Mouse (Mus musculus) embryonic facial prominence, embryonic 15.5 days (tissue): ENCODE data around the gene Dnajb2. TPM values are rescaled to one million over a fixed set of nuclear protein-coding genes. Genes with fewer than 3 reads are reported as not detected.

Experiments
- ATAC-seq: fragments of 200-750 bp; cut with Nextera tagmentation; 2 replicates; pipeline ENCODE4 v1.8.0; 2017; ENCODE audit warnings: low read depth, moderate TSS enrichment; ENCODE audit not compliant: insufficient number of reproducible peaks, low FRiP score, low TSS enrichment
- H3K27ac ChIP-seq: fragments of 300-500 bp; sonication (generic); replicated peaks from 2 replicates; pipeline ENCODE4 v1.5.1; 2015; ENCODE audit warnings: mild to moderate bottlenecking, inconsistent platforms
- H3K27me3 ChIP-seq: fragments of 300-500 bp; sonication (generic); 2 replicates; pipeline ENCODE4 v1.6.1; 2015; ENCODE audit warnings: inconsistent platforms
- H3K36me3 ChIP-seq: fragments of 300-500 bp; sonication (generic); 2 replicates; pipeline ENCODE4 v1.6.1; 2015; ENCODE audit warnings: mild to moderate bottlenecking, inconsistent platforms
- H3K4me1 ChIP-seq: fragments of 300-500 bp; sonication (generic); 2 replicates; pipeline ENCODE4 v1.6.1; 2015; ENCODE audit warnings: inconsistent platforms
- H3K4me2 ChIP-seq: fragments of 300-500 bp; sonication (generic); replicated peaks from 2 replicates; pipeline ENCODE4 v1.6.1; 2015; ENCODE audit warnings: mild to moderate bottlenecking, inconsistent platforms
- H3K4me3 ChIP-seq: fragments of 300-500 bp; sonication (generic); replicated peaks from 2 replicates; pipeline ENCODE4 v1.5.1; 2015; ENCODE audit warnings: mild to moderate bottlenecking, inconsistent platforms
- H3K9ac ChIP-seq: fragments of 300-500 bp; sonication (generic); 2 replicates; pipeline ENCODE4 v1.6.1; 2015; ENCODE audit warnings: inconsistent platforms
- H3K9me3 ChIP-seq: fragments of 300-500 bp; sonication (generic); replicated peaks from 2 replicates; pipeline ENCODE4 v1.6.1; 2016; ENCODE audit warnings: inconsistent platforms
- WGBS: fragments of 180-500 bp; shearing (Covaris S2); methylation state at CpG from one replicate; pipeline ENCODE4 v1.1.7; 2015; 5-methylcytosine and 5-hydroxymethylcytosine counted together
- polyA plus RNA-seq: library from polyadenylated mRNA; unstranded; fragments of >200 nt; fragmentation: Nextera tagmentation; extraction: Ambion mirVana; gene quantifications from 2 replicates; pipeline ENCODE4 v1.2.1, GENCODE M21; 2015

The Dnajb2 gene
- polyA plus RNA-seq, 1 experiment from 2014 or later, result 51.3 TPM

GRCm38 (mm10) chr1:75219078-75219477 lies 17.1 kb upstream of the Dnajb2 start:
- Histone ChIP-seq H3K4me1 (peaks cover 18% of the 10 kb centered on the region), H3K9ac (peak overlapping the region; percentile 48), H3K27me3 (peaks cover 51% of the 10 kb centered on the region), H3K9me3 (no peaks in the 10 kb centered on the region), H3K4me3 (peak overlapping the region; percentile 57), H3K4me2 (peak overlapping the region; percentile 98), H3K36me3 (peaks cover 18% of the 10 kb centered on the region), H3K27ac (peak overlapping the region; percentile 51; the same call in 1 of the 2 replicates)
- ATAC-seq, result peak; percentile 85
- whole genome bisulfite sequencing, result under 1% methylated on average over 24 of the region's 24 CpGs

GRCm38 (mm10) chr1:75219531-75219930 lies 16.7 kb upstream of the Dnajb2 start, which contains the start of gene Tuba4a:
Tuba4a (minus strand) TSS chr1:75219865.
- peaks cover 51% of the 10 kb centered on the region for H3K27me3 ChIP-seq
- H3K27ac ChIP-seq, result peak within 1 kb of the TSS; percentile 51; the same call in 1 of the 2 replicates
- peak within 1 kb of the TSS; percentile 98 for H3K4me2 ChIP-seq
- H3K4me1 ChIP-seq, result peaks cover 18% of the 10 kb centered on the region
- H3K36me3 ChIP-seq, result peaks cover 14% of the 10 kb centered on the region
- peak; percentile 48; the same call in 1 of the 2 replicates for ATAC-seq
- H3K4me3 ChIP-seq, result peak within 1 kb of the TSS; percentile 57
- H3K9me3 ChIP-seq, result no peaks in the 10 kb centered on the region
- peak within 1 kb of the TSS; percentile 48 for H3K9ac ChIP-seq
- under 1% methylated on average over 34 of the region's 34 CpGs for WGBS

DNA sequence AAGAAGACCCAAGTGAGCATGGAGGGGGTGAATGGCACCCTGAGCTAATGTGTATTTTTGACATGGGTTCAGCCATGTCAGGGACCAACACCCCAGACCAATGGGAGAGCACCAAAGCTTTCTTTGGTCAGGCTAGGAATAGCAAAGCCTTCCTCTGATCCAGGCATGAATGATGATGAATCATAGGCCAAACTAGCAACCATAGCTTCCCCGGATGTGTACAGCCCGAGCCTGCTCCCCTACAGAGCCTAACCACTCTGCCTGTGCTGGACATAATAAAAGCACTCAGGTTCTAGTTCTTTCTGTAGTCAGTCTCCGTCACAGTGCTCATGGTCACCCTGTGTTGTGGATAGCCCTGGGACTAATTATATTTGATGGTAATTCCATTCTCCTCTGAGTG lies 14.7 kb upstream of the Dnajb2 start:
- Histone ChIP-seq H3K4me1 (peaks cover 18% of the 10 kb centered on the region), H3K27ac (no peak overlapping the region), H3K36me3 (no peaks in the 10 kb centered on the region), H3K9me3 (no peaks in the 10 kb centered on the region), H3K27me3 (peaks cover 51% of the 10 kb centered on the region), H3K9ac (no peak overlapping the region), H3K4me3 (no peak overlapping the region), H3K4me2 (no peak overlapping the region)
- ATAC-seq, result no peak
- 71% methylated on average over 3 of the region's 3 CpGs for WGBS

GRCm38 (mm10) chr1:75222926-75223325 lies 13.3 kb upstream of the Dnajb2 start:
- H3K27ac ChIP-seq, result no peak overlapping the region
- H3K9ac ChIP-seq, result no peak overlapping the region
- ATAC-seq, result no peak
- 63% methylated on average over 6 of the region's 6 CpGs for WGBS
- no peak overlapping the region for H3K4me3 ChIP-seq
- peaks cover 39% of the 10 kb centered on the region for H3K27me3 ChIP-seq
- H3K36me3 ChIP-seq, result no peaks in the 10 kb centered on the region
- peaks cover 18% of the 10 kb centered on the region for H3K4me1 ChIP-seq
- H3K4me2 ChIP-seq, result no peak overlapping the region
- no peaks in the 10 kb centered on the region for H3K9me3 ChIP-seq

DNA sequence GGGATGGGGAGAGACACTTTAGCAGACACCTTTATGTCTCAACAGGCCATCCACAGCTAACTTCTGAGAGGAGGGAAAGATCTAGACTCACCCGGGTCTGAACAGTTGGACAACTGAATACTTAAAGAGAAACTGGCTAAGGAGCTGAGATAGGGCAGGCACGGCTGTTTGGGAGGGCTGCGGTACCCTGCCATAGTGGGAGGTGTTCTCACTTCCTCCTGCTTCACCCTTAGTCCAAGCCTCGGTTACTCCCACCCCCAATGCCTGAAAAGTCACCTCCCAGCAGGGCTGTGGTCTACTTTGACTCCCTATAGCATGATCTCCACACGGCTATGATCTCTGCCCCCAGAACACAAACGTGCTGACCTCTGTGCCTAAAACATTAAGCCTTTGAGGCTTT lies 12.7 kb upstream of the Dnajb2 start:
- Histone ChIP-seq H3K9me3 (no peaks in the 10 kb centered on the region), H3K4me3 (no peak overlapping the region), H3K27ac (no peak overlapping the region), H3K4me2 (no peak overlapping the region), H3K36me3 (no peaks in the 10 kb centered on the region), H3K4me1 (peaks cover 12% of the 10 kb centered on the region), H3K9ac (no peak overlapping the region), H3K27me3 (peaks cover 33% of the 10 kb centered on the region)
- no peak for ATAC-seq
- 64% methylated on average over 6 of the region's 6 CpGs for WGBS

GRCm38 (mm10) chr1:75225473-75225872 lies 10.7 kb upstream of the Dnajb2 start:
- no peaks in the 10 kb centered on the region for H3K9me3 ChIP-seq
- no peaks in the 10 kb centered on the region for H3K36me3 ChIP-seq
- H3K4me1 ChIP-seq, result no peaks in the 10 kb centered on the region
- WGBS, result 64% methylated on average over 3 of the region's 3 CpGs
- no peak overlapping the region for H3K27ac ChIP-seq
- H3K4me3 ChIP-seq, result no peak overlapping the region
- peaks cover 14% of the 10 kb centered on the region for H3K27me3 ChIP-seq
- ATAC-seq, result no peak
- no peak overlapping the region for H3K4me2 ChIP-seq
- H3K9ac ChIP-seq, result no peak overlapping the region

GRCm38 (mm10) chr1:75226138-75226537 lies 10.1 kb upstream of the Dnajb2 start:
- Histone ChIP-seq H3K4me3 (no peak overlapping the region), H3K9me3 (no peaks in the 10 kb centered on the region), H3K27ac (no peak overlapping the region), H3K4me2 (no peak overlapping the region), H3K9ac (no peak overlapping the region), H3K36me3 (no peaks in the 10 kb centered on the region), H3K4me1 (no peaks in the 10 kb centered on the region), H3K27me3 (peaks cover 7% of the 10 kb centered on the region)
- ATAC-seq, result no peak
- WGBS, result 42% methylated on average over 2 of the region's 2 CpGs

DNA sequence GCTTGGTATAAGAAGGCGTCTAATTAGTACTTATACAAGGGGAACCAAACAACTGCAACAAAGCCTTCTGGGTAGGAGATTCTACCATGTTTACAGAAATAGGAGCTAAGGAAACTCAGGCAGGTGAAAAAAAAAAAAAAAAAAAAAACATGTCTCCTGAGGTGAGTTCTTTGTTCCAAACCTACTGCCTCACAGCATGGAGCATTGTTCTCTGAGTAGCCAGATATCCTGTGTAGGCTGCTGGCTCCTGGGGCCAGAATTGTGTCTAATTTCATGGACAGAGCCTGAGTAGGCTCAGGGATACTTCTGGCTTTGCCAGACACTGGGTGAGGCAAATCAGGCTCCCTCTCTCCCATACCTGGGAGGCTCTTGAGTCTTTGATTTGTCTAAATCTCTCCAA lies 8.6 kb upstream of the Dnajb2 start:
- H3K36me3 ChIP-seq, result no peaks in the 10 kb centered on the region
- H3K27ac ChIP-seq, result no peak overlapping the region
- H3K4me1 ChIP-seq, result no peaks in the 10 kb centered on the region
- WGBS, result 65% methylated on average over 1 of the region's 1 CpGs
- H3K27me3 ChIP-seq, result no peaks in the 10 kb centered on the region
- no peak for ATAC-seq
- H3K9me3 ChIP-seq, result no peaks in the 10 kb centered on the region
- H3K4me2 ChIP-seq, result no peak overlapping the region
- H3K9ac ChIP-seq, result no peak overlapping the region
- H3K4me3 ChIP-seq, result no peak overlapping the region

- Histone ChIP-seq H3K4me3 (no peak overlapping the region), H3K27ac (no peak overlapping the region), H3K27me3 (no peaks in the 10 kb centered on the region), H3K36me3 (no peaks in the 10 kb centered on the region), H3K4me1 (no peaks in the 10 kb centered on the region), H3K4me2 (no peak overlapping the region), H3K9me3 (no peaks in the 10 kb centered on the region), H3K9ac (no peak overlapping the region)
- WGBS, result 56% methylated on average over 4 of the region's 4 CpGs
- ATAC-seq, result no peak
These were observed 7.0 kb upstream of the Dnajb2 start for GRCm38 (mm10) chr1:75229158-75229557.

- H3K9me3 ChIP-seq, result no peaks in the 10 kb centered on the region
- H3K4me3 ChIP-seq, result no peak overlapping the region
- no peak for ATAC-seq
- H3K4me1 ChIP-seq, result 0 out of 2 replicates have a peak, but pooled peaks cover 5% of the 10 kb centered on the region
- H3K36me3 ChIP-seq, result no peaks in the 10 kb centered on the region
- WGBS, result 63% methylated on average over 7 of the region's 7 CpGs
- no peak overlapping the region for H3K4me2 ChIP-seq
- H3K27me3 ChIP-seq, result no peaks in the 10 kb centered on the region
- no peak overlapping the region for H3K9ac ChIP-seq
- 0 out of 2 replicates have a peak overlapping the region, but pooled peaks have one; percentile 60 for H3K27ac ChIP-seq
These were observed 5.7 kb upstream of the Dnajb2 start for GRCm38 (mm10) chr1:75230335-75230994.

DNA sequence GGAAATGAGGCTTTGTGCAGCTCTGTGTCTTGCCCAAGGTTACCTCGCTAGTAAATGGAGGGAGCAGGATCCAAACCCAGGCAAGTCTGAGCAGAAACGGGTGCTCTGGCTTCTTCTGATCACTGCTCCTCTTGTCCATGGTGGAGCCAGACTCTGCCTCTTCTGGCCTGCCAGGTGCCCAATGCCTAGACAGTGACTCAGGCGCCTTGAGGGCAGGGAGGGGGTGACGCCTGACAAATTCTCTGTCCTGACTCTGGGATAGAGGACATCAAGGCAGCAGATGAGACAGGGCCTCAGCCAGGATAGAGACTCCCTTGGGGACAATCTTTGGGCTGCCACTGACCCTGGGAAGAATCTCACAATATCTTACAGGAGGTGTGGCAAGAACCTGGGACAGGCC lies 5.0 kb upstream of the Dnajb2 start:
- Histone ChIP-seq H3K4me1 (peaks cover 10% of the 10 kb centered on the region; the same call in 1 of the 2 replicates), H3K27me3 (no peaks in the 10 kb centered on the region), H3K36me3 (no peaks in the 10 kb centered on the region), H3K4me3 (no peak overlapping the region), H3K4me2 (no peak overlapping the region), H3K27ac (peak overlapping the region; percentile 60), H3K9me3 (no peaks in the 10 kb centered on the region), H3K9ac (no peak overlapping the region)
- no peak for ATAC-seq
- WGBS, result 68% methylated on average over 4 of the region's 4 CpGs

DNA sequence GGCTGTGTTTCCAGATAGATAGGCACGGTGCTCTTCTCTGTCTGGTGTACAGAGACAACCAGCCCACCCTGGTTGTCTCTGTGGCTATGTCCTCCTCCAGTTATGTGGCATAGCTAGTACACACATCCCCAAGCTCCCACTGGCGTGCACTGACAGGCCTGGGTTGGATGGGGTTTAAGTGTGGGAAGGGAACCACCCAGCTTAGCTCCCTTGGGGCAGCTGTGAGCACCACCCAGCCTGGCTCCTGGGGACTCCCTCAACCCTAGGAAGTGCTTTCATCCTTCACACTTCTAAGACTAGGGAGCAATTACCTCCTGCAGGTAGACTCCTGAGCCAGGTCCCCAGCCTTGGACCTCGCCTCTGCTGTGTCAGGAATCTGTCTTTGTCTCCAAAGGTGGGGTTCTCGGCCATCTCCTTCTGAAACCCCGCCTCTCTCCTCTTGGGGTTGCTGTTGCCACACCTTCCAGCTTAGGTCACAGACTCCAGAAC lies 4.5 kb upstream of the Dnajb2 start, which contains the start of gene A630095N17Rik:
A630095N17Rik (minus strand) TSS at position 439 of the 489 bp plus-strand sequence.
- Histone ChIP-seq H3K4me3 (no peak within 1 kb of the TSS), H3K27me3 (no peaks in the 10 kb centered on the region), H3K9ac (no peak within 1 kb of the TSS), H3K9me3 (no peaks in the 10 kb centered on the region), H3K36me3 (no peaks in the 10 kb centered on the region), H3K4me1 (peaks cover 13% of the 10 kb centered on the region), H3K27ac (peak within 1 kb of the TSS; percentile 60), H3K4me2 (no peak within 1 kb of the TSS)
- ATAC-seq, result no peak
- 53% methylated on average over 5 of the region's 5 CpGs for WGBS
